Mouse (Mus musculus): ENCODE results near the gene Vps52. TPM values are rescaled to one million over a fixed set of nuclear protein-coding genes. Genes with fewer than 3 reads are reported as not detected.

Vps52 gene
- polyA plus RNA-seq, 1 experiment from 2014 or later, result 23.5 TPM

DNA sequence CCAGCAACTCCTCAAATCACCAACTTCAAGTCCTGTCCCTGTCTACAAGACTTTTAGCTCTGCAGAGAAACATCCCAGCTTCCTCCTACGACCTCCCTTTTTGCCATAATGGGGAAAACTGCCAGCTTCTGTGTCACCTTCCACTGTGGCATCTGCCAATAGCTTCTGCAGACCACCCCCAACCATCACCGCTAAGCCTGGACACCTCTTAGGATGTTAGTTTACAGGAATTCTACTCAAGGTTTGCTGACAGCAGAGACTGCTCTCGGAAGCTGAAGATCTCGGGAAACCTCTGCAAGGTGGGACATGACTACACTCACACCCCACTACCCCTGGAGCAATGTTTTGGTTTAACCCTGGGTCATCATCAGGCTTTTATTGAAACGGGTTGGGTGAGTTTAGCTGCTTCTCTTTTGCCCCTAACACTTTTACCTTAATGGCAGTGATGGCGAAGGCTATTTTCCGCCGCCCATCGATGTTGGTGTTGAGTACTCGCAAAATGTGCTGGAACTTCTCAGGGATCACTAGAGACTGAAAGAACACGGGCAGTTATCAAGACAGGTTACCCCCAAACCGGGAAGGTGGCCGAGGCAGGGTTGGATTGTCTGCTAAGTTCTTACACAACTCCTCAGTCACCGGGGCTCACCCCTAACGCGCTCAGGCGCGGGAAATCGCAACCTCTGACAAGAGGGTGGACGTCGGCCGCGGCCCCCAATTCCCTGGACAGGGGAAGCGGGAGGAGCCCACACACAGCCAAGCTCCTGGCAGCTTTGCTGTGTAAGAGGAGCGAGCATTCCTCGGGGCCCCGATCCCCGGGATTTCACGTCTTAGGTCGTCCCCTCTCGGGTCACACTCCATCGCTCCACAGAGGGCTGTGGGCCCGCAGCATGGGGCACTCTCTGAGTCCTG lies 712 bp upstream of the Vps52 start:
- H3K4me1 ChIP-seq (replicated peaks; ENCODE audit: control insufficient read depth, insufficient read depth, low read length), result peaks cover 10% of the 10 kb centered on the region; the same call in 1 of the 2 replicates
- TF ChIP-seq CTCF (IDR thresholded peaks at IDR 0.05; ENCODE audit: low read depth), result no peak
- under 1% methylated on average over 33 of the region's 33 CpGs for WGBS
- ATAC-seq, result peak; percentile 6
- H3K4me3 ChIP-seq (ENCODE audit: low read depth, low read length), result peak overlapping the region; percentile 70
- no peaks in the 10 kb centered on the region for H3K9me3 ChIP-seq (ENCODE audit: control insufficient read depth)
- peak overlapping the region; percentile 92 for H3K27ac ChIP-seq (ENCODE audit: low read depth, low read length)
- H3K27me3 ChIP-seq (replicated peaks; ENCODE audit: control insufficient read depth, insufficient read depth, low read length), result no peaks in the 10 kb centered on the region
- H3K9ac ChIP-seq (ENCODE audit: low read depth, low read length), result peak overlapping the region; percentile 70
- H3K4me2 ChIP-seq (replicated peaks; ENCODE audit: low read depth), result peak overlapping the region; percentile 79
- H3K36me3 ChIP-seq (ENCODE audit: control insufficient read depth, insufficient read depth), result peaks cover 23% of the 10 kb centered on the region

DNA sequence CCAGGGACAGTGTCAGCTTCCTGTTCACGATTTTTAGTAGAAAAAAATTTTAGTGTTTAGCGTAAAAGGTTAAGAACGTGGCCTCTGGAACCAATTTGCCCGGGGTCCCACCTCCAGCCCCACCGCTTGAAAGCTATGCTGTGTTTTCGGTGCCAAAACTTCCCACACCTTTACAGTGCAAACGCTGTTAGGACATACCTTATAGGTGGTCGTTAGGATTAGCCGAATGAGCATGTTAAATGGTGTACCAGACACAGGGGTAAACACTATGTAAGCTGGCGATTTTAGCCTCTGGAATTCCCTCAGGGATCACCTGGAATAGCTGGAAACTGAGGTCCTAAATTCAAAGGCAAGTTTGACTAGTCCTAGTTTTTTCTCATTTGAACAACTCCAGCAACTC lies 724 bp downstream of the Vps52 start:
- peak overlapping the region; percentile 70 for H3K4me3 ChIP-seq (ENCODE audit: low read depth, low read length)
- H3K4me1 ChIP-seq (replicated peaks; ENCODE audit: control insufficient read depth, insufficient read depth, low read length), result peaks cover 10% of the 10 kb centered on the region; the same call in 1 of the 2 replicates
- H3K9ac ChIP-seq (ENCODE audit: low read depth, low read length), result peak overlapping the region; percentile 77
- no peak for TF ChIP-seq CTCF (IDR thresholded peaks at IDR 0.05; ENCODE audit: low read depth)
- no peaks in the 10 kb centered on the region for H3K9me3 ChIP-seq (ENCODE audit: control insufficient read depth)
- H3K36me3 ChIP-seq (ENCODE audit: control insufficient read depth, insufficient read depth), result peaks cover 38% of the 10 kb centered on the region
- no peak for ATAC-seq
- H3K4me2 ChIP-seq (replicated peaks; ENCODE audit: low read depth), result peak overlapping the region; percentile 77
- WGBS, result 6% methylated on average over 10 of the region's 10 CpGs
- H3K27me3 ChIP-seq (replicated peaks; ENCODE audit: control insufficient read depth, insufficient read depth, low read length), result no peaks in the 10 kb centered on the region
- peak overlapping the region; percentile 92; the same call in 1 of the 2 replicates for H3K27ac ChIP-seq (ENCODE audit: low read depth, low read length)

DNA sequence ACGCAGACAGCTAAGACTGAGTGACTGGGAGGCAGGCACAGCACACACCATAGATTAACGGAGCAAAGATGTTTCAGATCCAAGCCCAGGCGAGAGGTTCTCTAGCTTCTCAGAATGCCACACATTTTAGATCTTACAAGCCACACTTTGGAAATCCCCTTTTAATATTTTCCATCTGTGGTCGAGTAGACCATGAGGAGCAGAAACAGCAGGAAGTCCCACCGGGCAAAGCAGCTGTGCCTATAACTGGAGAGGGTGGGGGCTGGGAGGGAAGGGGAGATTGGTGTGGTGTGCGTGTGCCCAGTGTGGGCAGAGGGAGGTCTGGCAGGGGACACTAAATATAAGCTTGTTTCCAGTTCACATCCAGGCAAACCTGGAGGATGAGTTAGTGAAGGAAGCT lies 1.9 kb downstream of the Vps52 start:
- Histone ChIP-seq H3K4me1 (replicated peaks; ENCODE audit: control insufficient read depth, insufficient read depth, low read length) (peaks cover 10% of the 10 kb centered on the region; the same call in 1 of the 2 replicates), H3K27me3 (replicated peaks; ENCODE audit: control insufficient read depth, insufficient read depth, low read length) (no peaks in the 10 kb centered on the region), H3K9me3 (ENCODE audit: control insufficient read depth) (no peaks in the 10 kb centered on the region), H3K4me3 (ENCODE audit: low read depth, low read length) (no peak overlapping the region), H3K36me3 (ENCODE audit: control insufficient read depth, insufficient read depth) (peaks cover 49% of the 10 kb centered on the region), H3K4me2 (replicated peaks; ENCODE audit: low read depth) (no peak overlapping the region), H3K27ac (ENCODE audit: low read depth, low read length) (no peak overlapping the region), H3K9ac (ENCODE audit: low read depth, low read length) (no peak overlapping the region)
- WGBS, result 93% methylated on average over 6 of the region's 6 CpGs
- ATAC-seq, result no peak
- TF ChIP-seq CTCF (IDR thresholded peaks at IDR 0.05; ENCODE audit: low read depth), result no peak

DNA sequence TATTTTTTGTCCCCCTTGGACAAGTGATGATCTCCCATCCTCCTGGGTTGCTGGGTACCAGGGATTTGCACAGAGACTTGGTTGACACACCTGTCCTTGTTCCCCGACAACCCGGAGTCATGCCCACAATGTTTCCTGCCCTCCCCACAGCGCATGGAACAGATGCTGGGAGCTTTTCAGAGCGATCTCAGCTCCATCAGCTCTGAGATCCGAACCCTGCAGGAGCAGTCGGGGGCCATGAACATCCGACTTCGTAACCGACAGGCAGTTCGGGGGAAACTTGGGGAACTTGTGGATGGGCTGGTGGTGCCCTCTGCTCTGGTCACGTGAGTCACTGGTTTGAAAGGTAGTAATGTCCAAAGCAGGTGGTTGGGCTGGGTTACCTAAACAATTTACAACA lies 2.8 kb downstream of the Vps52 start:
- Histone ChIP-seq H3K36me3 (ENCODE audit: control insufficient read depth, insufficient read depth) (peaks cover 51% of the 10 kb centered on the region), H3K27me3 (replicated peaks; ENCODE audit: control insufficient read depth, insufficient read depth, low read length) (no peaks in the 10 kb centered on the region), H3K27ac (ENCODE audit: low read depth, low read length) (no peak overlapping the region), H3K9ac (ENCODE audit: low read depth, low read length) (no peak overlapping the region), H3K9me3 (ENCODE audit: control insufficient read depth) (no peaks in the 10 kb centered on the region), H3K4me1 (replicated peaks; ENCODE audit: control insufficient read depth, insufficient read depth, low read length) (peaks cover 10% of the 10 kb centered on the region; the same call in 1 of the 2 replicates), H3K4me3 (ENCODE audit: low read depth, low read length) (no peak overlapping the region), H3K4me2 (replicated peaks; ENCODE audit: low read depth) (no peak overlapping the region)
- TF ChIP-seq CTCF (IDR thresholded peaks at IDR 0.05; ENCODE audit: low read depth), result no peak
- no peak for ATAC-seq
- WGBS, result 96% methylated on average over 11 of the region's 11 CpGs

DNA sequence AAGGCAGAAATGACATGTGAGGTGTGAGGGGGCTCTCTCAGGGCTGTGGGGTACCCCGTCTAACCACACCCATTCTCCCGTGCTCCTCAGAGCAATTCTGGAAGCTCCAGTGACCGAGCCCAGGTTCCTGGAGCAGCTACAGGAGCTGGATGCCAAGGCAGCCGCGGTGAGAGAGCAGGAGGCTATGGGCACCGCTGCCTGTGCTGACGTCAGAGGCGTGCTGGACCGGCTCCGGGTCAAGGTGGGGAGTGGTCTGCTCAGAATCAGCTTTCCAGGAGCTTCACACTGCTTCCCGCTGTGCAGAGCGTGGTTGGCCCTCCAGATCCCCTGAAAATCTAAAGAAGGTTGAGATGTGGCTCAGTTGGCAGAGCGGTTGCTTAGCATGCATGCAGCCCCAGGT lies 3.5 kb downstream of the Vps52 start:
- no peak overlapping the region for H3K9ac ChIP-seq (ENCODE audit: low read depth, low read length)
- WGBS, result 91% methylated on average over 13 of the region's 13 CpGs
- no peaks in the 10 kb centered on the region for H3K9me3 ChIP-seq (ENCODE audit: control insufficient read depth)
- no peak for TF ChIP-seq CTCF (IDR thresholded peaks at IDR 0.05; ENCODE audit: low read depth)
- peaks cover 10% of the 10 kb centered on the region; the same call in 1 of the 2 replicates for H3K4me1 ChIP-seq (replicated peaks; ENCODE audit: control insufficient read depth, insufficient read depth, low read length)
- H3K4me2 ChIP-seq (replicated peaks; ENCODE audit: low read depth), result no peak overlapping the region
- no peak overlapping the region for H3K27ac ChIP-seq (ENCODE audit: low read depth, low read length)
- ATAC-seq, result no peak
- H3K27me3 ChIP-seq (replicated peaks; ENCODE audit: control insufficient read depth, insufficient read depth, low read length), result no peaks in the 10 kb centered on the region
- H3K36me3 ChIP-seq (ENCODE audit: control insufficient read depth, insufficient read depth), result peaks cover 57% of the 10 kb centered on the region
- H3K4me3 ChIP-seq (ENCODE audit: low read depth, low read length), result no peak overlapping the region

DNA sequence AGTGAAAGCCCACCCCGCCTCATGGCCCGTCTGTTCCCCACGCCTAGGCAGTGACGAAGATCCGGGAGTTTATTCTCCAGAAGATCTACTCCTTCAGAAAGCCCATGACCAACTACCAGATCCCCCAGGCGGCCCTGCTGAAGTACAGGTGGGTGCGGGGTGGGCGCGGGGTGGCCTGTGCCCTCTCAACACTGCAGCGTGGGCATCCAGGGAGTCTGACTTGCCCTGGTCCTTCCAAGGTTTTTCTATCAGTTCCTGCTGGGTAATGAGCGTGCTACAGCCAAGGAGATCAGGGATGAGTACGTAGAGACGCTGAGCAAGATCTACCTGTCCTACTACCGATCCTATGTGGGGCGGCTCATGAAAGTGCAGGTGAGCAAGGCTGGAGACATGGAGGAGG lies 4.3 kb downstream of the Vps52 start:
- WGBS, result 93% methylated on average over 15 of the region's 15 CpGs
- H3K9me3 ChIP-seq (ENCODE audit: control insufficient read depth), result no peaks in the 10 kb centered on the region
- H3K4me1 ChIP-seq (replicated peaks; ENCODE audit: control insufficient read depth, insufficient read depth, low read length), result peaks cover 5% of the 10 kb centered on the region; the same call in 1 of the 2 replicates
- no peak overlapping the region for H3K9ac ChIP-seq (ENCODE audit: low read depth, low read length)
- no peak overlapping the region for H3K27ac ChIP-seq (ENCODE audit: low read depth, low read length)
- no peak for TF ChIP-seq CTCF (IDR thresholded peaks at IDR 0.05; ENCODE audit: low read depth)
- no peaks in the 10 kb centered on the region for H3K27me3 ChIP-seq (replicated peaks; ENCODE audit: control insufficient read depth, insufficient read depth, low read length)
- peaks cover 58% of the 10 kb centered on the region for H3K36me3 ChIP-seq (ENCODE audit: control insufficient read depth, insufficient read depth)
- no peak for ATAC-seq
- no peak overlapping the region for H3K4me3 ChIP-seq (ENCODE audit: low read depth, low read length)
- no peak overlapping the region for H3K4me2 ChIP-seq (replicated peaks; ENCODE audit: low read depth)

Data from intestine, postnatal 0 days (tissue).